Mouse (Mus musculus) CD4-positive, CD25-positive, alpha-beta regulatory T cell, adult 2 months (primary cell): Measurements from ENCODE around the gene Fam57b.
A peak's percentile ranks its signal among the peaks of the same experiment; 100 is the strongest.
"Not testable (repeated sequence)": the region's sequence is repeated elsewhere in the genome, so short reads cannot be mapped to it uniquely, and the experiment has no call there.

Source experiments
- DNase-seq: peaks from one replicate; pipeline ENCODE4 v3.0.0-alpha.2; 2012; ENCODE audit warnings: low read depth, low spot score

Gene Fam57b

DNA sequence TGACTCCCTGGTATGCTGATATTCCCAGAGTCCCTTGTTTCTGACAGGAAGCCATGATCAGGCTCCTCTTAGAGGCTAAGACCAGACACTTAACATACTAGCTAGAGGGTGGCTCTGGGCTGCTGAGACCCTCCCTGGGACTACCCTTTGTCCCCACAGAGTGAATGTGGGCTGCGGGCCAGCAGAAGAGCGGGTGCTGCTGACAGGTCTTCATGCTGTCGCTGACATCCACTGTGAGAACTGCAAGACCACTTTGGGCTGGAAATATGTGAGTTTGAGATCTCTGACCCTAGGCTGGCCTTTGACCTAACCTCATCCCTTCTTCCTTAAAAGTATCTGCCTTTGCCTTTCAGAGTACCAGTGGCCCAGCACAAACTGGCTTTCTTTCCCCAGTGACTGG, 19.3 kb upstream of the Fam57b start:
- no peak for DNase-seq

DNA sequence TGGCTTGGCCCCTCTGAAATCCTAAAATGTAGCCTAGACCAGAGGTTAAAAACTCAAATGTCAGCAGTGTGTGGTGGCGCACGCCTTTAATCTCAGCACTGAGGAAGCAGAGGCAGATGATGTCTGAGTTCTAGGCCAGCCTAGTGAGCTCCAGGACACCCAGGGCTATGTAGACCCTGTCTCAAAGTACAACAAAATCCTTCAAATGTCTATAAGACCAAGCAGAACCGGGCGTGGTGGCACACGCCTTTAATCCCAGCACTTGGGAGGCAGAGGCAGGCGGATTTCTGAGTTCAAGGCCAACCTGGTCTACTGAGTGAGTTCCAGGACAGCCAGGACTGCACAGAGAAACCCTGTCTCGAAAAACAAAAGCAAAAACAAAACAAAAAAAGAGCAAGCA, 18.4 kb upstream of the Fam57b start:
- DNase-seq: not testable (repeated sequence)

DNA sequence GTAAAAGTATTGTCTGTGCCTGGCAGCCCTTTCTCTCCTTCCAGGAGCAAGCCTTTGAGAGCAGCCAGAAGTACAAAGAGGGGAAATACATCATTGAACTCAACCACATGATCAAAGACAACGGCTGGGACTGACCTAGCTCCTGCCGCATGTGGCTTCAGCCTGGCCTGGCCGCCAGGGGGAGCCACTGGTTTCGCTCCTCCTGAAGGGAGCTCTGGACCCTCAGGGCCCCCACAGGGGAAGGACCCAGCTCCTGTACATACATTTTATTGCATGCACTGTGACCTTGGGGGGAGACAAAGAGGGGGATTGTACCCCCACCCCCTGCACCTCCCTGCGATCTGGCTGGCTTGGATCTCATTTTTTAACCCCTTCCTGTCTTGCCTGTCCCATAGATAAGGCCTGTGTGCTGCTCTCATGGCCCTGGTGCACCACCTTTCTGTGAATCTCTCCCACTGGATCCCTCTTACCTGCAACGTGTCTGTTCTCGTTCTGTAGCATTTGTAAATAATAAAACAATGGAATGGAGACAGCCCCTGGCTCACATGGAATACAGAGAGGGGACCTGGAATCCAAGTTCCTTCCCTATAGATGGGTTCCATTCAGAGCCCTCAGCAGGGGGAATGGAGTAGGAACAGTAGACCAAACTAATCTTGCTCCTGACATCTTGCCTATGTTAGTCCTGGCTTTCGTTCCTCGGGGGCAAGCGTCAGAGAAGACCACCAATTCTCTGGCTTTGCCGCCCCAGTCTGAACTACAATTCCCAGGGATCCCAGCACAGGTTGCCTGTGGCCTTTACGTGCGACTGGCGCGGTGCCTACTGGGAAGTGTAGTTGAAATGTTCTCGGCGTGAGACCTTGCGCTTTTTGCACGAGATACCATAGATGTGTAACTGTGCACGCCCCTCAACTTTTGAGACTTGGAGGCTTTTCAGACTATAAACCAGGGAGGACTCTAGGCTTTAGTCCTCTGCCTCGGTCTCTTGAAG, 17.2 kb upstream of the Fam57b start:
- peak; percentile 88 for DNase-seq

DNA sequence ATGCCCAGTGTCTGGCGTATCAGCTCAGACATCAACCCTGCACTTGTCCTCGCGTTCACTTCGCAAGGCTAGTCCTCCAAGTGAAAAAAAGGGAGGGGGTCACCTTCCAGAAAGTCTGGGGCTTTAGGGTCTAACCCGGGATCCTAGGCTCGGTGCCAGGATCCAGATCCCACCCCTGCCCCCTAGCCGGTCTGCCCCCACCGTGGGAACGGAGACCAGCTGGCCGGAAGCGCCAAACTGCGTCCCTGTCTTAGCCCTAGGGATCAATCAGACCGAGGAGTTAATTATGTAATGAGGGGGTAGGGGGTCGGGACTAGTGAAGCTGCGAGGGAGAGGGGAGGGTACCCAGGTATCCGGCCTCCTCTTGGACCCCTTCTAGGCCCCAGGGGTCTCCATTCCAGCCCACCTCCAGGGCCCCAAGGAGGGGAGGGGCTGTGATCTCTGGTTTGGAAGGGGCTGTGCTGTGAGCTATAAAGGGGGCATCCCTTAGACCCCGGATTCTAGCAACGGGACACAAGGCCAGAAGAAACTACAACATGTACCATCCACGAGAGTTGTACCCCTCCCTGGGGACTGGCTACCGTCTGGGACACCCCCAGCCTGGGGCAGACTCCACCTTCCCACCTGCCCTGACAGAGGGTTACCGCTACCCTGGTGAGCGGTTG, 16.4 kb upstream of the Fam57b start, which contains the start of gene Tbx6:
Tbx6 (plus strand) TSS at position 513 of the 665 bp plus-strand sequence.
- DNase-seq: no peak

DNA sequence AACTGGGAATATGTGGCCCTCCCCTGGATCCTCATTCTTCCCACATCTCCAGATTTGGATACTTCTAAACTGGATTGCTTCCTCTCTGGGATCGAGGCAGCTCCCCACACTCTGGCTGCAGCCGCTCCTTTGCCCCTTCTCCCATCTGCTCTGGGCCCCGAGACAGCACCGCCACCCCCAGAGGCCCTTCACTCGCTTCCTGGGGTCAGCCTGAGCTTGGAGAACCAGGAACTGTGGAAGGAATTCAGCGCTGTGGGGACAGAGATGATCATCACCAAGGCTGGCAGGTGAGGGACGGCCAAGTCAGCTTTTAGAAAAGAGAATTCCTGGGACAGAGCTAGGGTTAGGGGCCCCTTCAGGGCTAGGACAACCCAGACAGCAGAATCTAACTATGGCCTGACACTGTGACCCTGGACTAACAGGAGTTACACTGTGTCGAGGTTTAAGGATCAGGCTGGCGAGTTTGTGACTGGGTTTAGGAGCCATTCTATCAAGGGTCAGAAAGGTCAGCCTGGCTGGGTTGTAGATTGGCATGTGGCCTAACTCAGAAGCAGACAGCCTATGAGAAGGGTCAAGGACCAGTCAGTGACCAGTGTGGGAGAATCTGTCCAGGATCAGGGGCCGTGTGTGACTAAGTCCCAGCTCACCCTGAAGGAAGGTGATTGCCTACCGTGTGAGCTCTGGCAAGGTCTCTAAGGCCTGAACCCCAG, 15.7 kb upstream of the Fam57b start:
- no peak for DNase-seq

DNA sequence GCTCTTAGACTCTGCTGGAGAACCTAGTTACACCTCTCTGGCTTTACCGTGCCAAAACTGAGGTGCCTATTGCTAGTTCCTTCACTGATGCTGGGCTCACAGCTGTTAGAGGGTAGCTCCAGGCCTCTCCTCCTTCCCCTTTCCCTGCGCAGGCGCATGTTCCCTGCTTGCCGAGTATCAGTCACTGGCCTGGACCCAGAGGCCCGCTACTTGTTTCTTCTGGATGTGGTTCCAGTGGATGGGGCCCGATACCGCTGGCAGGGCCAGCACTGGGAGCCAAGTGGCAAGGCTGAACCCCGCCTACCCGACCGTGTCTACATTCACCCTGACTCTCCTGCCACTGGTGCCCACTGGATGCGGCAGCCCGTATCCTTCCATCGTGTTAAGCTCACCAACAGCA, 14.8 kb upstream of the Fam57b start:
- no peak for DNase-seq

DNA sequence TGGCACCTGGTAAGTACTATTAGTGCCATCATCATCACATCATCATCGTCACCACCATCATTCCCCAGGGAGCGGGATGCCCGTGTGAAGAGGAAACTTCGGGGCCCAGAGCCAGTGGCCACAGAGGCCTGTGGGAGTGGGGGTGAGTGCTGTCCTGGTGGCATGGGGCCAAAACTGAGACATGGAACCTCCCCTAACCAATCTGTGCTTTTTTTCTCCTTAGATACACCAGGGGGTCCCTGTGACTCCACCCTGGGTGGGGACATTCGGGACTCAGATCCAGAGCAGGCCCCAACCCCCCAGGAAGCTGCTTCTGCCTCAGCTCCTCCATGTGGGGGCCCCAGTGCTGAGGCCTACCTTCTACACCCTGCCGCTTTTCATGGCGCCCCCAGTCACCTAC, 13.0 kb upstream of the Fam57b start:
- no peak for DNase-seq

DNA sequence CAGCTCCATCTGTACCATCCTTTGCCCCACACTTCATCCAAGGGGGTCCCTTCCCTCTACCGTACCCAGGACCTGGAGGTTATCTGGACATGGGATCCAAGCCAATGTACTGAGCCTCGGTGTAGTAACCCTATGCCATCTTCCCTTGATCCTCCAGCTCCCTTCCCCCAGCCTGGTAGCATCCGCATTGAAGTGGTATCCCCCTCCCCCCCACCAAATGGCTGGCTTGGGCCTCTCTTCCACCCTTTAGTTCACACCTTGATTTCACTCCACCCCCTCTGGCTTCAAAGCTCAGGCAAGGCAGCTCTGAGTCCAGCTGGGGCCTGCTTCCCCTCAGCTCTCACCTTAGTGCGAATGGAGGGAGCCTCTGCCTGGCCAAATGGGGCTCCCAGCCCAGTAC, 12.4 kb upstream of the Fam57b start:
- DNase-seq: no peak

DNA sequence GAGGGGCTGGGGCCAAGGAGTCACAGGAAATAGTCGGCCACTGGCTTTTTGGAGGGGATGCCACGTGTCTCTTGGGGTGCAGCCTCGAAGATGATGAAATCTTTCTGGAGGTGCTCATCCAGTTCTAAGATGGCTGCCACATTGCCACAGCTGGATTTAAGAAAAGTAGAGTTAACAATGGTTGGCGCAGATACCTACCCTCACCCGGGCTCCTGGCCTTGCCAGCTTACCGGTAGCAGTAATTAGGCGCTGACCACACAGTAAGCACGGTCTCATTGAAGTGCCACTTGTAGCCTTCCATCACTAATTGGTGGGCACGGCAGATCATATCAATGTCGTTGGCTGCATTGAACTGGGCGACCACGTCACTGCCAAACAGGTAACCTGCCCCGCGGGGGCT, 11.3 kb upstream of the Fam57b start:
- no peak for DNase-seq

DNA sequence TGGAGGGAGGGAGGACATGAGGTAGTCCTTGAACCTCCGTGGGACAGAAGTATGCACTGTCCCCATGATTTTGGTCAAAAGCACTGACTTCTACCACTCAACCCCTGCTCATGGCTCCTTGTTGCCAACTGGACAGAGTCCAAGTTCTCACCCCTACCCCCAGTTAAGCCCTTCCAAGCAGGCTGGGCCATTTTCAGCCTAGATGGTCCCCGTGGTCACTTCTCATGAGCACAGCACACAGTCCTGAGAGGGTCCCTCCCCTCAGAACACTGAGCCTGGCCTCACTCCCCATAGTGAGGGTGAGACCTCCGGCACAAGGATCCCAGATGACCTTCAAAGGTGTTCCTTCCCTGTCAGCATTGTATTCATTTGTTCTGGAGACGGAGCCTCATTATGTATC, 8.3 kb upstream of the Fam57b start:
- DNase-seq: no peak

DNA sequence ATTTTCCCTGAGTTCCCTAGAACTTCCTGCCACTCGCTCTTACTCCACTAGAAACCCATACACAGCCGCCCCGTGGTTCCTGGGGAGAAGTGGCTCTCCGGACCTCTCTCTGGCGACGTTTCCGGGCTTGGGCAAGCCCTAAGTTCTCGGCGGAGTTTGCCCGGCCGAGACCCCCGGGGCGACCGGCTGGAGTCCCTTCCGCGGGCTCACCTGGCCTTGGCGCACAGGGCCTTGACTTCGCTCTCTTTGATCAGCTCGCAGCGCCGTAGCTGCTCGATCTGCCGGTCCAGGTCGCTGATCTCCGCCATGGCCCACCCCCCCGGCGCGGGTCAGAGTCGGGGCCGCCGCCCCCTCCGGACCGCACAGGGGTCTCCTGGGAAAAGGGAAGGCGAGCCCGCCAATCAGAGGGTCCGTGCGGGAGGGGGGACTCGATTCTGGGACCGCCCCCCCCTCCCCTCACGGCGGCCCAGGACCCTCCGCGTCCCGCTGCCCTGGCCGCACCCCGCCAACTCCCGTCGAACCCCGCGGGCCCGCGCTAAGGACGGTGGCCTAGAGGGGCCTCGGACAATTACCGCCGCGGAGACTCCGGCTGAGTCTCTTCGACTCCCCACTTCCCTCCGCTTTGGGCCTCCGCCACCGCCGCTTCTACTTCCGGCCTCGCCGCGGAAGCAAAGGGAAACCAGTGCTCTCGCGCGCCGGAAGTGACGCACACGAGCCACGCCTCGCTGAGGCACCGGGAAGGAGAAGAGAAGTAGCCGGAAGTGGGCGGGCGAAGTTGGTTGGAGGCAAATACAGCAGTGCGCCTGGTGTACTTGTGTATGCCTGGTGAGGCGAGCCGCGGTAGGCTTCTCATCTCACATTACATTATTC, 5.4 kb upstream of the Fam57b start, which contains the start of gene Ppp4c:
Ppp4c (minus strand) TSS at position 646 of the 870 bp plus-strand sequence.
- peak; percentile 99 for DNase-seq

DNA sequence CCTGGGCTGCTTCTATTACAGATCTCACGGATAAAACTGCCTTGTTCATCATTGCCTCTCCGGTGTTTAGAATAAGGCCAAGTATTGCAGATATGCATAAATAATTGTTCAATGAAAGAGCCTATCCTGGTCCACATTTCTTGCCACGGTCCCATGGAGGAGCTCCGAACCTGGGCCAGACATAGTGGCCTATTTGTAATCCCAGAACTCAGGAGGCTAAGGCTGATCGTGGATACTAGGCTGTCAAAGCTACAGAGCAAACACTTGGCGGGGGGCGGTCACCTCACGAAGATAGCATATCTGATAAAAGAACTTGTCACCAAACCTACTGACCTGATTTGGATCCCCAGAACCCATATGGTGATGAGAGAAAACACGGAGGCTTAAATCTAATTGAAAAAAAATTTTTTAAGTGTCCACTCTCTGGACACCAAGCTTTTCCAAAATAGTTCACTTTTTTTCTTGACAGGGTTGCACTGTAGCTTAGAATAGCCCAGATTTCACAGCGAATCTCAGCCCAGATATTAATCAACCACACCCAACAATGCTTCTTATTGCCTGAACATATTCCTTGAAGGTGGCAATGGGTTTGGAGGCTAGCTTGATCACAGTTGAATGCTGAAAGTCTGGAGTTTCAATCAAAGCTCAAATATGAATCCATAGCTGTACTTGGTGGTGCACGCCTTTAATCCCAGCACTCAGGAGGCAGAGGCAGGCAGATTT, 4.6 kb upstream of the Fam57b start:
- no peak for DNase-seq

DNA sequence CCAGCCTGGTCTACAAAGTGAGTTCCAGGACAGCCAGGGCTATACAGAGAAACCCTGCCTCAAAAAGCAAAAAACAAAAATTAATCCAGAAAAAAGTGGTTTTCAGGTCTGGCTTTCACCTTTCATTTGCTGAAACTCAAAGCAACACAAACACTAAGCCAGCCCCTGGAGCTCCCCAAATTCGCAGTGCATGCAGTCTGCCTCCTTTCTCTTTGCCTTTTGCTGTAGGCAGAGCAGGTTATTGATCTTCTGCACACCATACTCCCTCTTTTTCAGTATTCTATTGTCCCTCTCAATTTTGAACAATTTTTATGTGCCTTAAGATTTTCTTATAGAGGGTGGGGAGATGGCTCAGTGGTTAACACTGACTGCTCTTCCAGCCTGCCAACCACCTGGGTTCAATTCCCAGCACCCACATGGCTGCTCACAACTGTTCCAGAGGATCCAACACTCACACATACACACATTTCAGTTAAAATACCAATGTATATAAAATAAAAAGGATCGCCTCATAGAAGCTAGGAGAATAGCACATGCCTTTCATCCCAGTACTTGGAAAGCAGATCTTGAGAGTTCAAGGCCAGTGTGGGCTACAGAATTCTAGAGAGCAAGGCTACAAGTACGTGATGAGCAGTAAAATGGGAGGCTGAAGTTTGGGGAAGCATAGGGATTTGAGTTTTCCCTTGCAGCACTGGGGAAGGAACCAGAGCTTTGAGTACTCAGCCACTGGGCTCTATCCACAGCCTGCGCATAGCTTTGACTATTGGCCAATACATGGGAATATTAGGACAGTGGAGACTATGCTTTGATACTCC, 3.8 kb upstream of the Fam57b start:
- DNase-seq: no peak

DNA sequence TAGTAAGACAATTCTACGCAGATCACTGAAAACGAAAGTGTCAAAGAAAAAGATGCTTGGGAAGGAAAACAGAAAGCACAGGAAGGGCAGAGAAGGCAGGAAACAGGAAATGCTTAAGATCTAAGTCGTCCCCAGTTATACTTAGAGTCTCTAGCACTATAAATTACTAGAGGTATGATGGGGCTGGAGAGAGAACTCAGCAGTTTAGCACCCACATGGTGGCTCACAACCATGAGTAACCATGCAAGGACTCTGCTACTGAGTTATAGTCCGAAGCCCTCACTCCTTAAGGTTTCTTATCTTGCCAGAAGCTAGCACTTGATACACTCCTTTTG, 3.2 kb upstream of the Fam57b start:
- peak; percentile 62 for DNase-seq

DNA sequence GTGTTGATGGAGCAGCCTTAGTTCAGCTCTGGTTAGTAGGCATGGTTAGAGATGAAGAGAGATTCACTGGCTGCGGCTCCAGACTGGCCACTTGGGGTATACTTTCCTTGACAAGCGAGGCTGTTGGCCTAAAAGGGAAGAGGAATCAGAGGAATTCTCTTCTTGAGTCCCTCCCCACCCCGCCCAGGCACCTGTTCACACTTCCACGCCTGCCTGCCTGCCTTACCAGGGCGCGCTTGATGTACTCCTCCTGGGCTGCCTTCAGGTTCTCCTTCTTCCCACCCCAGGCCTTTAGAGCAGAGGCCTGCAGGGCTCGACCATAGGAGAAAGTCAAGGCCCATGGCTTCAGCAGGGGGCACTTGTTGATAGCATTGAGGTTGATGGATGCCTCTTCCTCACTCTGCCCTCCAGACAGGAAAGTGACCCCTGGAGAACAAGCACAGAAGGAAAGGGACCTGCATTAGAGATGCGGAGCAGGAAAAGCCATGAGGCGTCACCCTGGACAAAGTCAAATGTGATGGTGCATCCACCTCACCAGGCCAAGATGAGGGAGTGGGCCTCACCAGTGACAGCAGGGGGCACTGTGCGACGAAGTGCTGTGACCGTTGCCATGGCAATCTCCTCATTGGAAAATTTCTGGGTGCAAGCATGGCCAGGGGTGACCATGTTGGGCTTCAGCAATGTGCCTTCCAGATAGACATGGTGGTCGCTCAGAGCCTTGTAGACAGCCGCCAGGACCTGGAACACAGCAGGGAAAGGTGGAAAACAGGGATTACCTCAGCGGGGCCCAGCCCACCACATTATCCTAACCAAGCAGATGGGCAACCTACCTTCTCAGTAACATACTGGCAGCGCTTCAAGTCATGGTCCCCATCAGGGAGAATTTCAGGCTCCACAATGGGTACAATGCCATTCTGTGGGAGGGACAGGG, 1.8 kb upstream of the Fam57b start:
- DNase-seq: no peak

DNA sequence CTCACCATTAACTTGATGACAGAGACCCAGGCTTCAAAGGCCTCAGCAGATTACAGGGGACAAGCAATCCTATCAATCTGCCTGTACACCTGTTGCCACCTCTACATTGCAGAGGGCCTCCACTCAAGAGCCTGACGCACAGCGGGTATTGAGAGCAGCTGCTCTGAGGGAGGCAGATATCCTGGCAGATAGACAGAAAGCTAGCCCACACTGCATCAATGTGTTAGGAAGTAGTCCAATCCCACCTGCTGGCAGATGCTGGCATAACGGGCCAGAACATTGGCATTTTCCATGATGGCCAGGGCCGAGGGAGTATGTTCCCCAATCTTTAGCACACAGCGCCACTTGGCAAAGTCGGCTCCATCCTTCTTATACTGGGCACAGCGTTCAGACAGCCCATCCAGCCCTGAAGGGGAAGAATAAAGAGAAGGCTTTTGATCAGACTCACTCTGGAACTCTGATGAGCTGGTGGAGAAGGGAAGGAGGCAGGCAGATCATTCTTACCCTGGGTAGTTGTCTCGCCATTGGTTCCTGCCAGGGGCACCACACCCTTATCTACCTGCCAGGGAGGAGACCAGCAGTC, 1.0 kb upstream of the Fam57b start:
- DNase-seq: peak; percentile 53

DNA sequence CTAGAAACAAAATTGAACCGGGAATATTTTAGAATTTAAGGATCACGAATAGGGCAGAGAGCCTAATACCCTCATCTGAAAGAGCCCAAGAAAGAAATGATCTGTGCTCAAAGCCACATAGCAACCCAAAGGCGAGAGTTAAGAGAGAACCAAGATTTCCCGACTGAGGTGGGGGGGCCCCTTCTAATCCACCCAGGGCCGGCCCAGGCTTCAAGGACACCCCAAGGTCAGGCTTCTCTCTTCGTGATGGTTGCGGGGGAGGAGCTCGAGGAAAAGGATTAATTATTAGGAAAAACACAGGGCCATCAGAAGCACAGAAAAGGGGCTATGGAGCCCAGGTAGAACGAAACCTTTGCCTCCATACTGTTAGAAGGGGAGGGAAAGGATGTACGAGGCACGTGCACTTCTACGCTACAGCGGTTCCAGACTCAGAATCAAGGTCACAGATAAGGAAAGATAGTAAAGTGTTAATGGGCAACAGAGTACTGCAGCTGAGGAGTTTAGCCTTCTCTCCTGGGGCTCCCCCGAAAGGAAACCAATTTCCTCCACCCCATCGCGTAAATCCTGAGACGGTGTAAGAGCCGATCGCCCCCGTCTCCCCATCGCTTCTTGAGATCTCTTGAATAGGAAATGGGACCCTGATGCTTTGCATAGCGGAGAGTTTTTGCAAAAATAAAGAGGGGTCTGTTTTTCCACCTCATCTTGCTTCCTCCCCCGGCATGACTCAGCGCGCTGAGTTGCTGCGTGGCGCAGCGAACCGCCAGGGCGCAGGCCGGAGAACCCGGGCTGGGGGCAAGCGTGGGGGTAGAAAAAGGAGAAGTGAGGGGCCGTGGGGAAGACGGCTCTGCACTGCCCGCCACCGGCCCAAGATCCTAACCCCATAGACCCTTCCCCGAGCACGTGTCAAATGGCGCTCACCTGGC, 920 bp downstream of the Fam57b start:
- DNase-seq: peak; percentile 67
